Mouse (Mus musculus): ENCODE results near the gene Med13l. TPM values are rescaled to one million over a fixed set of nuclear protein-coding genes. Genes with fewer than 3 reads are reported as not detected.

Med13l gene
- total and polyA plus RNA-seq, 3 experiments = 2.0 to 11.0 (median 10.1) TPM

DNA sequence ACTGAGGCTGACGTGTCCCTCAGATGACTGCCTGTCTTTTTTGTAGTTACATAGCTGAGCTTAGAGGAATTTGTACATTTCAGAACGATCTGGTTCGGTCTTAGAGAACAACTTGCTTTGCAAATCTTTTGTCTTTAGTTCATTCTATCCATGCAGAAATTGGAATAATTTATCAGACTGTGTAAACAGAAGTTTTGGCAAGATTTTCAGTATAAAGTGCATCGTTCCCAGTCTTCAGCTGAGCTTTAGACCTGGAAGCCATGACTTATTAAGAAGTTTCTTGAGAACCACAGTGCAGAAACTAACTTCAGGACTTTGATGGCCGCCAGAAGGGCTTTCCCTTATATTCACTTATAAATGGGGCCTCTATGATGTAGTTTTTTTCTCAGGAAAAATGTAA, 67.2 kb downstream of the Med13l start:
- in situ Hi-C loops (cut with MboI; ENCODE audit: low pct_ligation_motif_present, low pct_unique_long_range_greater_than_20kb, low sequenced_read_pairs) = no loop called here
- no peaks in the 10 kb centered on the region for H3K9me3 ChIP-seq (replicated peaks; ENCODE audit: low read length)
- H3K4me3 ChIP-seq (replicated peaks in 1 of 3; ENCODE audit: low read depth in 2 of 3, low read length in 2 of 3, poor library complexity in 1 of 3) = no peak overlapping the region
- H3K79me2 ChIP-seq (replicated peaks; ENCODE audit: control insufficient read depth, extremely low read depth, insufficient read depth, poor library complexity, severe bottlenecking) = 0 out of 2 replicates have a peak, but pooled peaks cover 4% of the 10 kb centered on the region
- H3K4me2 ChIP-seq (ENCODE audit: insufficient read depth, low read depth, poor library complexity, severe bottlenecking) = no peak overlapping the region
- no peaks in the 10 kb centered on the region for H3K27me3 ChIP-seq (replicated peaks)
- TF ChIP-seq ETS1 (conservative IDR thresholded peaks at IDR 0.05; ENCODE audit: low read depth, low read length) (no peak), POLR2AphosphoS2 (IDR thresholded peaks at IDR 0.05; ENCODE audit: low read depth, low read length) (no peak), MYC (IDR thresholded peaks at IDR 0.05; ENCODE audit: low read depth, low read length) (no peak), SIN3A (IDR thresholded peaks at IDR 0.05; ENCODE audit: low read length) (no peak), SMC3 (IDR thresholded peaks at IDR 0.05; ENCODE audit: low read depth, low read length) (no peak), GABPA (IDR thresholded peaks at IDR 0.05; ENCODE audit: insufficient replicate concordance, low read depth, low read length) (no peak), CTCF (conservative IDR thresholded peaks at IDR 0.05 in 1 of 2, IDR thresholded peaks at IDR 0.05 in 1 of 2; ENCODE audit: low read depth in 2 of 2, low read length in 2 of 2) (no peak)
- DNase-seq (ENCODE audit: extremely low read depth) = no peak
- peaks cover 0 to 20% of the 10 kb centered on the region in 2 experiments; a peak in 2 of 4 replicates for H3K4me1 ChIP-seq (ENCODE audit: control insufficient read depth in 1 of 2, insufficient read depth in 2 of 2)
- no peak overlapping the region for H3K9ac ChIP-seq (ENCODE audit: insufficient read depth, low read depth)
- dilution Hi-C loops (cut with MboI; ENCODE audit: extremely low pct_ligation_motif_present, extremely low pct_unique_long_range_greater_than_20kb, low sequenced_read_pairs) = no loop called here
- no peak overlapping the region for H3K27ac ChIP-seq (ENCODE audit: insufficient read depth, low read depth)
- H3K36me3 ChIP-seq (replicated peaks in 1 of 2; ENCODE audit: control insufficient read depth in 1 of 2, insufficient read depth in 1 of 2, low read length in 1 of 2) = peaks cover 3 to 25% of the 10 kb centered on the region in 2 experiments

DNA sequence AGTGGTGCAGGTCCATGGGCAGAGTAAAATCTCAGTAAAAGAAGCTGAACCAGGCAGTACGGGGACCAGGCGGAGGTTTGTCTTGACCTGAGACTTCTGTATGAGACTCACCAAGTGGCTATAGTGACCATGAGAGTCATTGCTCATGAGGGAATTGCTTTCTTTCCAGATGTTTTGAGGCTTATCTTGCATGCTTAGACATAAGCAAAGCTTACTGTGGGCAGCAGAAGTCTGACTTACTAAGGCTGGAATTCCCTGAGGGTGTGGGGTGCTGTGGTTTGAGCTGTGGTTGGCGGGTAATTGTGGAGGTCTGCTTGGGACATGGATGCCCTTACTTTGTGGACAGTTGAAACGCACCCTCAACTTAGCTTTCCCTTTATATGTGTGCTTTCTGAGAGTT, 67.7 kb downstream of the Med13l start:
- Histone ChIP-seq H3K79me2 (replicated peaks; ENCODE audit: control insufficient read depth, extremely low read depth, insufficient read depth, poor library complexity, severe bottlenecking) (0 out of 2 replicates have a peak, but pooled peaks cover 4% of the 10 kb centered on the region), H3K27ac (ENCODE audit: insufficient read depth, low read depth) (no peak overlapping the region), H3K27me3 (replicated peaks) (no peaks in the 10 kb centered on the region), H3K9ac (ENCODE audit: insufficient read depth, low read depth) (no peak overlapping the region), H3K4me3 (replicated peaks in 1 of 3; ENCODE audit: low read depth in 2 of 3, low read length in 2 of 3, poor library complexity in 1 of 3) (no peak overlapping the region), H3K4me2 (ENCODE audit: insufficient read depth, low read depth, poor library complexity, severe bottlenecking) (no peak overlapping the region), H3K4me1 (ENCODE audit: control insufficient read depth in 1 of 2, insufficient read depth in 2 of 2) (peaks cover 0 to 20% of the 10 kb centered on the region in 2 experiments; a peak in 2 of 4 replicates), H3K36me3 (replicated peaks in 1 of 2; ENCODE audit: control insufficient read depth in 1 of 2, insufficient read depth in 1 of 2, low read length in 1 of 2) (peaks cover 3 to 27% of the 10 kb centered on the region in 2 experiments), H3K9me3 (replicated peaks; ENCODE audit: low read length) (no peaks in the 10 kb centered on the region)
- DNase-seq (ENCODE audit: extremely low read depth) = no peak
- no peak for TF ChIP-seq JUND (conservative IDR thresholded peaks at IDR 0.05; ENCODE audit: low read depth, low read length)
- TF ChIP-seq EP300 (IDR thresholded peaks at IDR 0.05; ENCODE audit: low read length) = no peak
- no peak for TF ChIP-seq MAFK (IDR thresholded peaks at IDR 0.05; ENCODE audit: insufficient replicate concordance, low read length)
- TF ChIP-seq RAD21 (IDR thresholded peaks at IDR 0.05; ENCODE audit: low read depth, low read length) = no peak
- no peak for TF ChIP-seq ZC3H11A (IDR thresholded peaks at IDR 0.05; ENCODE audit: low read depth, low read length)
- TF ChIP-seq CHD2 (IDR thresholded peaks at IDR 0.05; ENCODE audit: low read length) = no peak
- no peak for TF ChIP-seq TBP (conservative IDR thresholded peaks at IDR 0.05; ENCODE audit: low read depth, low read length)
- TF ChIP-seq ELF1 (IDR thresholded peaks at IDR 0.05; ENCODE audit: low read depth, low read length) = no peak
- no peak for TF ChIP-seq USF2 (conservative IDR thresholded peaks at IDR 0.05; ENCODE audit: low read depth, low read length)
- no peak for TF ChIP-seq HCFC1 (IDR thresholded peaks at IDR 0.05; ENCODE audit: low read depth, low read length)
- TF ChIP-seq SMC3 (IDR thresholded peaks at IDR 0.05; ENCODE audit: low read depth, low read length) = no peak
- no peak for TF ChIP-seq ETS1 (conservative IDR thresholded peaks at IDR 0.05; ENCODE audit: low read depth, low read length)
- TF ChIP-seq SIN3A (IDR thresholded peaks at IDR 0.05; ENCODE audit: low read length) = no peak
- TF ChIP-seq POLR2AphosphoS2 (IDR thresholded peaks at IDR 0.05; ENCODE audit: low read depth, low read length) = no peak
- in situ Hi-C loops (cut with MboI; ENCODE audit: low pct_ligation_motif_present, low pct_unique_long_range_greater_than_20kb, low sequenced_read_pairs) = no loop called here
- dilution Hi-C loops (cut with MboI; ENCODE audit: extremely low pct_ligation_motif_present, extremely low pct_unique_long_range_greater_than_20kb, low sequenced_read_pairs) = no loop called here
